Mouse (Mus musculus) NIH3T3 (cell line): ENCODE data around the gene Prmt9.

ENCODE experiments used
- DNase-seq: peaks from one replicate; pipeline ENCODE4 v3.0.0-alpha.2; 2012; ENCODE audit warnings: low read depth

Gene Prmt9

GRCm38 (mm10) chr8:77534358-77534992 is 14.7 kb upstream of the Prmt9 start:
- no peak for DNase-seq

- peak; percentile 69 for DNase-seq
Measured at GRCm38 (mm10) chr8:77535026-77535595, 14.1 kb upstream of the Prmt9 start.

- no peak for DNase-seq
Measured at GRCm38 (mm10) chr8:77536821-77537220, 12.4 kb upstream of the Prmt9 start.

GRCm38 (mm10) chr8:77538256-77538655 is 10.9 kb upstream of the Prmt9 start:
- DNase-seq: no peak

- no peak for DNase-seq
Measured at GRCm38 (mm10) chr8:77543152-77543777, 5.9 kb upstream of the Prmt9 start.

GRCm38 (mm10) chr8:77544428-77544827 is 4.8 kb upstream of the Prmt9 start:
- no peak for DNase-seq

GRCm38 (mm10) chr8:77545616-77546015 is 3.6 kb upstream of the Prmt9 start:
- no peak for DNase-seq

GRCm38 (mm10) chr8:77549881-77550580 is 834 bp downstream of the Prmt9 start:
- peak; percentile 71 for DNase-seq

- no peak for DNase-seq
Measured at GRCm38 (mm10) chr8:77552491-77552890, 3.3 kb downstream of the Prmt9 start.

GRCm38 (mm10) chr8:77561441-77561840 is 12.2 kb downstream of the Prmt9 start:
- no peak for DNase-seq

GRCm38 (mm10) chr8:77574229-77574628 is 25.0 kb downstream of the Prmt9 start:
- peak; percentile 32 for DNase-seq

- no peak for DNase-seq
Measured at GRCm38 (mm10) chr8:77577674-77578073, 28.5 kb downstream of the Prmt9 start.

- DNase-seq: no peak
Measured at GRCm38 (mm10) chr8:77584174-77584573, 35.0 kb downstream of the Prmt9 start.

GRCm38 (mm10) chr8:77609621-77610020 is 60.4 kb downstream of the Prmt9 start:
- no peak for DNase-seq

- peak; percentile 99 for DNase-seq
Measured at GRCm38 (mm10) chr8:77610374-77610969, 61.3 kb downstream of the Prmt9 start, which contains the start of gene Tmem184c. Gene Tmem184c, minus strand, starts transcription at chr8:77610698.

GRCm38 (mm10) chr8:77617916-77618315 is 68.7 kb downstream of the Prmt9 start:
- peak; percentile 78 for DNase-seq

GRCm38 (mm10) chr8:77623677-77624209 is 74.5 kb downstream of the Prmt9 start:
- DNase-seq: no peak

GRCm38 (mm10) chr8:77629858-77630537 is 80.8 kb downstream of the Prmt9 start:
- peak; percentile 90 for DNase-seq

- no peak for DNase-seq
Measured at GRCm38 (mm10) chr8:77630691-77631090, 81.5 kb downstream of the Prmt9 start.
